Mouse (Mus musculus): ENCODE data around the gene Dbx1. TPM values are rescaled to one million over a fixed set of nuclear protein-coding genes. Genes with fewer than 3 reads are reported as not detected.
A peak's percentile ranks its signal among the peaks of the same experiment; 100 is the strongest.

The Dbx1 gene
- polyA plus RNA-seq, 1 experiment from 2014 or later, result 2.0 TPM

DNA sequence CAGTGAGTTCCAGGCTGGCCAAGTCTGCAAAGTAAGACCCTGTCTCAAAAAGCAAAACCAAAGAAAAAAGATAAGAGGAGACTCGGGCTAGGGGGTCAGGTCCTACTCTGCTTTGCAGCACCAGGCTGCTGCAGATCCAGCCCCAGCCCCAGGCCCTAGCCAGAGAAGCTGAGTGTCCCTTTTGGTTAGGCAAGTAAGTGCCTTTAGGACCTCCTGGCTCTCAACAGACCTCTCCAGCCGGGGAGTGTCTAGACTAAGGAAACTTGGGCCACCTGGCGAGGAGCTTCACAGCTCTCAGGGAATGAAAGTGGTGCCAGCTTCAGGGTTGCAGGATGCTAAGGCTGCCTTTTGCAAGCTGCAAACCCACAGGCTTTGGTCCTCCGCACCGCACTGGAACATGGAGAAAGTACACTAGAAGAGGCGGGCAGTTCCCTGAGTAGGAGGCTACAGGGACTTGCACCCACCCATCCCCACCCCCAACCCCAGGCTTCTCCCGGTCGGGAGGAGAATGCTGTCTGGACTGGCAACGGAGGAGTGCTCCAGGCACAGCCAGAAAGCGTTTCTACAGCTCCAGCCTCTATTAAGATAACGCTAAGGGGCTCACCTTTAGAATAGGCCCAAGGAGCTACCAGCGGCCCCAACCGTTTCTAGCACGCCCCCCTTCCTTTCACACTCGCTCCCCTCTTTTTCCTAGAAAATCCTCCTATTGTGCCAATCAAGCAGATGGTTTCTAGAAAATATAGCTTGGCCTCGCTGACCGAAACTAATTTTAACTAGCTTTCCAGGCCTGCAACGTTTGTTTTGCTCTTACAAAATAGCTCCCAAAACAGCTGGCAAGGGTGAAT is 3.4 kb upstream of the Dbx1 start:
- no peaks in the 10 kb centered on the region for H3K9me3 ChIP-seq
- 19% methylated on average over 18 of the region's 18 CpGs for WGBS
- no peak overlapping the region for H3K4me3 ChIP-seq
- no peak overlapping the region for H3K27ac ChIP-seq
- no peak overlapping the region for H3K4me2 ChIP-seq
- peaks cover 62% of the 10 kb centered on the region for H3K27me3 ChIP-seq
- ATAC-seq (ENCODE audit: insufficient number of reproducible peaks, low FRiP score, low TSS enrichment, low read depth), result no peak
- no peaks in the 10 kb centered on the region for H3K36me3 ChIP-seq
- no peak overlapping the region for H3K9ac ChIP-seq
- peaks cover 25% of the 10 kb centered on the region for H3K4me1 ChIP-seq

DNA sequence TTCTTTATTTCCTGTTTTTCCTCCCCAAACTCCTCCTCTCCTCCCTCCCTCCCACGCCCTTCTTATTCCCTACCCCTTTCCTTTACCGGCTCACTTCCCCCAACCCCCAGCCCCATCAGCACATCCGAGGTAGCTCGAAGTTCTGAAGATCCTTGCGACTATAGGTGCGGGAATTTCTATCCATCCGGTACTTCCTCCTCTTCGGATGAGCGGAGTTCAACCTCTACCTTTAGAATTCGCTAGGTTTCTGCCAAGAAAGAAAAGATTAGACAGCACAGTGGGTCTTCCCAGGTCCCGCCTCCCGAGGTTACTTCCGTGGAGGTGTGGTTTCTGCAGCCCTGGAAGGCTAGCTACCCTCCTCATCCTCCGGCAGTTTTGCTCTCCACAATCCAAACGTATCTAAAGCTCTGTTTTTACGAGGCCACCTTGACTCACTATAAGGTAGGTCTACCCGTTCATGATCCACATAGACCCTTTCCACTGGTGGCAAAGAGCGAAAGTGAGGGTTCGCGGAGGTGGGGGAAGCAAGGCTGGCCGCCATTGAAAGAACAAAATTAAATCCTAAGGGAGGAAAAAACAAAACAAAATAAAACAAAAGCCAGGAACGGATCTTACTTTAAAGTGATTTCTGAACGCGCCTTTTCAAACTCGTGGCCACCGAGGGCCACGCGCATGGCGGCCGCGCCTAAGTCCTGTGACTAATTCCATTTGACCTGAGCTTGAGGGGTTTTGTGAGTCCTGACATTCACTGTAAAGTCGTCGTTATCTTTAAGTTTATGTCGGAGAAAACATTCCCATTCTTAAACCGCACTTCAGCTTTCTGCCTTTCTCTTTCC is 2.5 kb upstream of the Dbx1 start:
- peak overlapping the region; percentile 23 for H3K4me2 ChIP-seq
- H3K9ac ChIP-seq, result no peak overlapping the region
- no peak overlapping the region for H3K27ac ChIP-seq
- 4% methylated on average over 35 of the region's 35 CpGs for WGBS
- ATAC-seq (ENCODE audit: insufficient number of reproducible peaks, low FRiP score, low TSS enrichment, low read depth), result no peak
- H3K4me3 ChIP-seq, result peak overlapping the region; percentile 21
- H3K27me3 ChIP-seq, result peaks cover 71% of the 10 kb centered on the region
- H3K36me3 ChIP-seq, result no peaks in the 10 kb centered on the region
- H3K9me3 ChIP-seq, result no peaks in the 10 kb centered on the region
- H3K4me1 ChIP-seq, result peaks cover 34% of the 10 kb centered on the region

DNA sequence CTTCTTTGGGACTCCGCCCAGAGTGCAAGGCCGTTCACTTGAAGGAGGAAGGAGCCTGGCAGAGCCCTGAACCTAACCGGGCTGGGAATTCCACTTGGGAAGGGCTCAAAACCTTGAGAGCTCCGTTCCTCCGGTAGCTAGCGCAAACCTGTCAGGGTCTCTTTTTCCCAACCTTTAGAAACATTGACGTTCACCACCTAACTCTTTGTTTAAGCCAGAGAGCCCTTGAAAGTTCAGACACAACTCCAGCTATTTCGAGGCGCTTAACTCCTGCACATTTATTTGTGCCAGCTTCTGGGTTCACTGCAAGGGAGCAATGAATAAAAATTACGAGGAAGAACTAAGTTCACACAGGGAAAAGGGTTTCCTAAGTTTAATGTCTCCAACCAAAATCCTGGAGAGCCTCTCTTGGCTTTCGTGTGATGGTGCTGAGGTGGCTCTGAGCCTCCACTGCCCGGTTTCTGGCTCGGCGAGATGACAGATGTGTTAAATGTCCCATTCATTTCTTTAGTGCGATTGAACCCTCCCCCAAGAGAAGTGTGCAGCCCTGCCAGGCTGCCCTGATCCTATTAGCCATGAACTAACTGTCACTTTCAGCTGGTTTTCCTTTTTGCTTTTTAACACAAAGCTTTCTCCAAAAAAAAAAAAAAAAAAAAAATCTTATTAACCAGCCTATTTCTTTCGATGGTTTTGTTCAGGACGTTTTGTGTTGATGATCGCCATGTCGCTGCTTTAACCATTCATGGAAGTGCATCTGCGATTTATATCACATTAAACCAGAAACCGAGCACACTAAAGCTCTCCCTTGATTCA is 1.4 kb upstream of the Dbx1 start:
- Histone ChIP-seq H3K4me2 (no peak overlapping the region), H3K27ac (no peak overlapping the region), H3K9ac (no peak overlapping the region), H3K36me3 (no peaks in the 10 kb centered on the region), H3K9me3 (no peaks in the 10 kb centered on the region), H3K4me1 (peaks cover 45% of the 10 kb centered on the region), H3K4me3 (no peak overlapping the region), H3K27me3 (peaks cover 82% of the 10 kb centered on the region)
- no peak for ATAC-seq (ENCODE audit: insufficient number of reproducible peaks, low FRiP score, low TSS enrichment, low read depth)
- under 1% methylated on average over 21 of the region's 21 CpGs for WGBS

DNA sequence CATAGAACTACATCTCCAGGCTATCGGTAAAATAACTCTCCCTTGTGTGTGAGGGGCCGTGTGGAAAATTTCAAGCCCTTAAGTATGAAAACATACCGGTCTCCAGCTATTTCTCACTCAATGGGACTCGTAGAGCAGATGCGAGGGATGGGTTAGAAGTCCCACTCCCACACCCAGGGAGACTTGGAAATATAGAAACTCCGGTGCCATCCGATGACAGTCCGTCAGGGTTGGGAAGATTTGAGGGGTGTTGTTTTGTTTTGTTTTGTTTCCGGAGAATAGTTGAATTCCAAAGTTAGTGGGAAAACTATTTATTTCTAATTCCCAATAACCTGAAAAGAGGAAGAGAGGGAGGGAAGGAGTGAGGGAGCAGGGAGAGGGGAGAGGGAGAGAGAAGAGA is 632 bp upstream of the Dbx1 start:
- Histone ChIP-seq H3K9ac (no peak overlapping the region), H3K9me3 (no peaks in the 10 kb centered on the region), H3K27me3 (peaks cover 90% of the 10 kb centered on the region), H3K4me1 (peaks cover 47% of the 10 kb centered on the region), H3K36me3 (no peaks in the 10 kb centered on the region), H3K27ac (no peak overlapping the region), H3K4me2 (no peak overlapping the region), H3K4me3 (no peak overlapping the region)
- WGBS, result 2% methylated on average over 9 of the region's 9 CpGs
- no peak for ATAC-seq (ENCODE audit: insufficient number of reproducible peaks, low FRiP score, low TSS enrichment, low read depth)

DNA sequence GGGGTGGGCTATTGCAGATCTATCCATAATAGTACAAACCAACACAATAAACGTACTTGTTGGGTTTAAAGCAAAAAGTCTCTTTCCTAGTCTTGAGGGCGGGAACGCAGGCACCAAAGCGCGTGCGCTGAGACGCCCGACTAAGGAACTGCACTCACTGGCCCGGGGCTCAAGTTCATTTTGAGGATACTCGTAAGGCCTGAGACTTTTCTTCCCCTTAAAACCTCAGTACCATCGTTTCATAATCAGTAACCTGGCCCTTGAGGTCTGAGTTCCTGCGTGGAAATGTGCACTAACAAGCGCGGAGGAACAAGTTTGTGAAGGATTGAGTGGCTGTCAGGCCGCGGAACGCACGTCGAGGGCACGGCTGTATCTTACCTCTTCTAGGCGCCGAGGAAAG is 678 bp downstream of the Dbx1 start:
- Histone ChIP-seq H3K27ac (no peak overlapping the region), H3K4me1 (peaks cover 49% of the 10 kb centered on the region), H3K4me2 (no peak overlapping the region), H3K27me3 (peaks cover 93% of the 10 kb centered on the region), H3K36me3 (no peaks in the 10 kb centered on the region), H3K9me3 (no peaks in the 10 kb centered on the region), H3K4me3 (peak overlapping the region; percentile 9; the same call in 1 of the 2 replicates), H3K9ac (no peak overlapping the region)
- ATAC-seq (ENCODE audit: insufficient number of reproducible peaks, low FRiP score, low TSS enrichment, low read depth), result no peak
- WGBS, result 2% methylated on average over 22 of the region's 22 CpGs

DNA sequence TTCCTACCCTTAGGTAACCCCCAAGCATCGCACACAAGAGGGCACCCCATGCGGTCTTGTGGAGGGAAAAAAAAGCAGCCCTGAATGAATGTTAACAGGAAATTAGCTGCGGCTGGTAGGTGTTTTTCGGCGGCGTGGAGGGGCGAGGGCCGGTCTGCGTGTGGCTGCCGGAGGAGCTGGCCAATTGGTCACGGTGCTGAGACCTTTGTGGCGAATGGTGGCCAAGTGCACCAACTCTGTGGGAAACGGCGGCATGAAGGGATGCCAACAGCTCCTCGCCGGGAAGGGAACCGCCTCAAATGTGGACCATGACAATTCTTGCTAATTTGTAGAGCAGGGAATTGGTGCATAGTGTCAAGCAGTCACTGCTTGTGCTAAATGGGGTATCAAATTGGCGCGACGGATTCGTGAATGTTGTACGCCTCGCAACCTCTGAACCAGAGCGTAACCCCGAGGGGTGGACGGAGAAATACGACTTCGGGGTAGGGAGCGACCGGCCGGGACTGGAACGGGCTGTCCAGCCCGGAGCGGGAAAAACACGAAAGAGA is 1.5 kb downstream of the Dbx1 start:
- H3K9ac ChIP-seq, result no peak overlapping the region
- 0 out of 2 replicates have a peak overlapping the region, but pooled peaks have one; percentile 8 for H3K4me3 ChIP-seq
- no peak for ATAC-seq (ENCODE audit: insufficient number of reproducible peaks, low FRiP score, low TSS enrichment, low read depth)
- no peak overlapping the region for H3K4me2 ChIP-seq
- peaks cover 91% of the 10 kb centered on the region for H3K27me3 ChIP-seq
- no peak overlapping the region for H3K27ac ChIP-seq
- 1% methylated on average over 35 of the region's 35 CpGs for WGBS
- H3K36me3 ChIP-seq, result no peaks in the 10 kb centered on the region
- peaks cover 49% of the 10 kb centered on the region for H3K4me1 ChIP-seq
- no peaks in the 10 kb centered on the region for H3K9me3 ChIP-seq

DNA sequence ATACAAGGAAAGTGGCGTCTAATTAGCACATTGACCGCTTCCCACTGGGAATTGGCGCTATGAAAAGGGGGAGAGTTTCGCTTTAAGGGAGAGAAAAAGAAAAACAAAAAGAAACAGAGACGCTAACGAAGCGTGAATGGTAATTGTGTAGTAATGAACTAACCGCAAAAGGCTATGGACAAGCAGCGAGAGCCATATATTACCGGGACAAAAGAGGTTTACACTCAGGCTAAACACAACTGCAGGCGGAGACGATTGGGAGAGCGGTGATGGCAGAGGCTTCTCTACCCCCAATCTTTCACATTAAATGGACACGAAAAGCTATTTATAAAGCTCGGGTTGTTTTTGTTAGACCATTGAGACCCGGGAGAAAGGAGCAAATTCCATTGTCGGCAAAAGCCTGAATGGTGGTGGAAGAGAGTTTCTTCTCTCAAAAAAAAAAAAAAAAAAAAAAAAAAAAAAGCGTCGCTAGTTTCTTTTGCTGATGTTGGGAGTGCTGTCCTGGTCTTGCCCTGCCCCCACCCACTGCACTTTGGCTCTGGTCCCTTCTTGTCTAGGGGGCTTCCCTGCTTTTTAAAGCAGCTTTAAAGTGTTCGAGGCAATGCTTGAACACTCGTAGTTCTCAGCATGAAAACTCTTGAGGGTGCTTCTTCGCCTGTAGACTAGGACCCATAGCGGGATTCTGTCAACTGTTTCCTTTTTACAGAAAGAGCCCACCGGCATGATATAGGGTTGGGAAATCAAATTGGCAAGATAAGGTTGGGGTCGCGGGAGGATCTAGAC is 2.2 kb downstream of the Dbx1 start:
- Histone ChIP-seq H3K36me3 (no peaks in the 10 kb centered on the region), H3K4me3 (peak overlapping the region; percentile 35), H3K27me3 (peaks cover 89% of the 10 kb centered on the region), H3K9ac (no peak overlapping the region), H3K4me1 (peaks cover 49% of the 10 kb centered on the region), H3K4me2 (peak overlapping the region; percentile 53), H3K9me3 (no peaks in the 10 kb centered on the region), H3K27ac (no peak overlapping the region)
- 1% methylated on average over 26 of the region's 26 CpGs for WGBS
- no peak for ATAC-seq (ENCODE audit: insufficient number of reproducible peaks, low FRiP score, low TSS enrichment, low read depth)

DNA sequence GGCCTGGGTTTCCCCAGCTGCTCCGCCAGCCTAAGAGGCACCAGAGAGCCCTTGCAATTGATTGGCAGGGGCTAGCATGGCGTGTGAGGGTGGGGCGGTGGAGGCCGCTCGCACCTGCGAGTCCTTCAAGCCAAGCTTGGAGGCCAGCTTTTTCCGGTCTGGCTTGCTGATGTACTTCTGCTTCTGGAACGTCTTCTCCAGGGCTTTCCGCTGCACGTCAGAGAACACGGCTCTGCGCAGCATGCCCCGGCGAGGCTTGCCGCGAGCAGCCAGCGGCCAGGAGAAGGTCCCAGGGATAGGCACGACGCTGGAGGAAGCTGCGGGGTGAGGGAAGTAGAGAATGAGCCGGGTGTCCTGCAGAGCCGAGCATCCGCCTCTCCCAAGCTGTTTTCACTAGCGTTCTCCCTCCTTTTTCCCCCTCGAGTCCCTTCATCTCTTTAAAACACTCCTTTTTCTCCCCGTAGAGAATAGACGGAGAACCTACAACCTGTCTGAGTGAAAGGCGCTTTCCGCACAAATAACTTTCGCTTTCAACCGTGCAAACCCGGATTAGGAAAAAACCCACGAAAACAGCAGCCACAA is 3.2 kb downstream of the Dbx1 start:
- Histone ChIP-seq H3K4me1 (peaks cover 40% of the 10 kb centered on the region), H3K9me3 (no peaks in the 10 kb centered on the region), H3K27ac (no peak overlapping the region), H3K36me3 (no peaks in the 10 kb centered on the region), H3K4me2 (peak overlapping the region; percentile 53), H3K4me3 (peak overlapping the region; percentile 35), H3K27me3 (peaks cover 83% of the 10 kb centered on the region), H3K9ac (no peak overlapping the region)
- WGBS, result 1% methylated on average over 33 of the region's 33 CpGs
- peak; percentile 41; the same call in 1 of the 2 replicates for ATAC-seq (ENCODE audit: insufficient number of reproducible peaks, low FRiP score, low TSS enrichment, low read depth)

DNA sequence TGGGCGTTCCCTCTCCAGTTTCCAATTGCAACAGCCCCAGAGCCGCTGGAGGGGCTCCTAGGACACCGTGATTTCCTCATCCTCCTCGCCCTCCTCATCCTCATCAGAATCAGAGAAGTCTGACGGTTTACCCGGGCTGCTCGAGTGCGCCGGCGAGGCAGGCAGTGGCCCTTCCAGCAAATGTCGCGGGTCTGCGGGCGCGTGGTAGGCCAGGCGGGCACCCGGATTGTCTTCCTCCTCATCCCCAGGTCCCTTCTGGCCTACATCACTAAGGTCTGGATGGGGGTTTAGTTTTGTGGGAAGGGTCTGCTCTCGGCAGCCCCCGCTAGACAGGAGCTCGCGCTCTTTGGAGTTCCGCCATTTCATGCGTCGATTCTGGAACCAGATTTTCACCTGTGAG is 4.3 kb downstream of the Dbx1 start:
- Histone ChIP-seq H3K9me3 (no peaks in the 10 kb centered on the region), H3K4me1 (peaks cover 37% of the 10 kb centered on the region), H3K9ac (no peak overlapping the region), H3K4me2 (no peak overlapping the region), H3K27ac (no peak overlapping the region), H3K27me3 (peaks cover 79% of the 10 kb centered on the region), H3K4me3 (peak overlapping the region; percentile 0; the same call in 1 of the 2 replicates), H3K36me3 (no peaks in the 10 kb centered on the region)
- no peak for ATAC-seq (ENCODE audit: insufficient number of reproducible peaks, low FRiP score, low TSS enrichment, low read depth)
- 5% methylated on average over 24 of the region's 24 CpGs for WGBS

DNA sequence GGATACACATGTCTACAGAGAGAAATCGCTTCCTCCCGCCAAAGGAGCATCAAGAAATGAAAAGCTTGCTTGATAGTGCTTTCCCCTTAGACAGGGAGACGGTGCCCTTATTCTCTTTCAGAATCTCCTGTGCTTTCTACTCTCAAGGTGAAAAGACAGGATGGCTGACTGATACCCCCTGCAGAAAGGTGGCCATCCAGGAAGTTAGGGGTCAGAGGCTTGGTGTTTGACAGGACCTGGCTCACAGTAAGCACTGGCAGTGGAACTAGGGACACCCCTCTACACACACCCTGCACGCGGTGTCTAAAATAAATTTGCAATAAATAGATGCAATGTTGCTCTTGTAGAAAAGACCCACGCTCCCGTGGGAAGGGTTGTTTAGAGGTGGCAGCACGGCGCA is 4.8 kb downstream of the Dbx1 start:
- Histone ChIP-seq H3K4me2 (no peak overlapping the region), H3K9me3 (no peaks in the 10 kb centered on the region), H3K36me3 (no peaks in the 10 kb centered on the region), H3K9ac (no peak overlapping the region), H3K4me1 (peaks cover 37% of the 10 kb centered on the region), H3K27me3 (peaks cover 78% of the 10 kb centered on the region), H3K4me3 (0 out of 2 replicates have a peak overlapping the region, but pooled peaks have one; percentile 0), H3K27ac (no peak overlapping the region)
- 18% methylated on average over 9 of the region's 9 CpGs for WGBS
- ATAC-seq (ENCODE audit: insufficient number of reproducible peaks, low FRiP score, low TSS enrichment, low read depth), result no peak
